Mouse (Mus musculus) embryo, embryonic 11.5 days (tissue): ENCODE measurements at regions not wholly inside any gene's neighbourhood (a gene's known extent, or its start where the extent isn't known, plus 50 kb on each side); places are given as distances from the start of the nearest gene placed in this dataset.
A peak's percentile ranks its signal among the peaks of the same experiment; 100 is the strongest.

Experiments
- DNase-seq: peaks from one replicate; pipeline ENCODE4 v3.0.0-alpha.2; 2012; ENCODE audit warnings: low read depth, low spot score

DNA sequence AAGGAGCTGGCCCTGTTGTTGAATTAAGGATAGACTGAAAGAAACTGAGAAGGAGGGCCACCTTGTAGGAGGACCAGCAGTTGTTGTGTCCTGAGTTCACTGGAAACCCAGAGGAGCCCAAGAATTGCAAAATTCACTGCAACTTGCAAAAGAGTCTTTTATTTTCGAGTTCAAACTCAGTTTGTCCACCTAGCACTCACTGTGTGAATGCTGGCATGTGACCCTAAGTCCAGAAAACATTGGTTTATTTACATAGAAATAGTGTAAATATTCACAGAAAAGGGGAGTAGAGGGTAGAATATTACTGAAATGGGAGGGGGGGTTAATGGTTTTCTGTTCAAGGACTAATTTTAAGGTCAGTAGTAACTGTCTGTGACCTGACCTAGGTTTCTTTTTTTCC lies 394.7 kb downstream of the 4933405O20Rik start:
- DNase-seq = no peak

DNA sequence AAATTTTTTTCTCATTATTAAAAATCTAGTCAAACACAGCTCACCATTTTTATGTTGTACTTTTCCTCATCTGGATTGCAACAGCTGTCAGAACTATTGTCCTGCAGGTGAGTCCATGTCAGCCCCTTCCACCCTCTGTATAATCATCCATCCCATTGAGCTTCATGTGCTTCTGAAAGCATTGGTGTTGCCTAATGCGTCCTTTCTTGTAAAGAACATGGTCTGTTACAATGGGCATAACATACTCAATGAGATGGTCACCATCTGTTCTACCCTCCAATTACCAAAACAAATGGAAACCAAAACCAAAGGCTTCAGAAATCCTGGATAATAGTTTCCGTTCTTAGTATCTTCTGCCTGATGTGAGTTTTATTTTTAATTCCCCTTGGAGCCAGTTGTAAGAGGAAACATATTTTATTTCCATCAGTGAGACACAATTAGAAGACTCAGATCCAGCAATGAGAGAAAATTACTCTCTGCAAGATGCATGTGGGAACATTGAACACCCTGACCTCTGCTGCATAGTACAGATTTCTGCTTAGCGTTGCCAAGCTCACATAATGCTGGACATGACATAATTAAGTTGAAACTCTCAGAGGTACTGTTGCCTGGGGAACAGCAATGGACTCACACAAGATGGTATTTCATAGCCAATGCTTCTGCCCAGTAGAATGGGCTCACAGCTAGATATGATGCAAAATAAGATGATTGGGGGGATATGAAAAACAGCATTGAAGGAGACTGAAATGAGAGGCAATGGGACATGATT lies 443.1 kb downstream of the 4933405O20Rik start:
- no peak for DNase-seq

GRCm38 (mm10) chr7:51051496-51051895 lies 452.5 kb downstream of the 4933405O20Rik start:
- no peak for DNase-seq

- no peak for DNase-seq
Observed at GRCm38 (mm10) chr7:51068376-51068775, 442.5 kb upstream of the Ano5 start.

DNA sequence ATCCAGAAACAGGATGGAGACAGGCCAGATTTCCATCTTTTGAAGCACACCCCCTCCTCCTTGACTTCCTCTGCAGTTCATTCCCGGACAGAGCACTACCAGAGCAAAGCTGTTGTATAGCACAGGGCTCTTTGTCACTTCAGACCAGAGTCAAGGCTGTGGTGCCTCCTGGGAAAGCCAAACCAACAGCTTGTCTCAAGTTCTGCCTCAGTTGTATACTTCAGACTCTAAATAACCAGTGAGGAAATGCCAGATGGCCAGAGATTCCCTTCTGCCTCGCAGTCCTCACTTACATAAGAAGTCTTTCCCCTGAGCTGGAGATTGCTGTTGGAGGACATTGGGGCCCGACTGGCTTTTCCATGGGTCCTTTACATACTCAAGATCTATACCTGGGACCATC lies 417.1 kb upstream of the Ano5 start:
- no peak for DNase-seq

- DNase-seq = no peak
Observed at GRCm38 (mm10) chr7:51101166-51101565, 409.7 kb upstream of the Ano5 start.

- no peak for DNase-seq
Observed at GRCm38 (mm10) chr7:51140796-51141195, 370.0 kb upstream of the Ano5 start.

GRCm38 (mm10) chr7:51175211-51175610 lies 335.6 kb upstream of the Ano5 start:
- no peak for DNase-seq

DNA sequence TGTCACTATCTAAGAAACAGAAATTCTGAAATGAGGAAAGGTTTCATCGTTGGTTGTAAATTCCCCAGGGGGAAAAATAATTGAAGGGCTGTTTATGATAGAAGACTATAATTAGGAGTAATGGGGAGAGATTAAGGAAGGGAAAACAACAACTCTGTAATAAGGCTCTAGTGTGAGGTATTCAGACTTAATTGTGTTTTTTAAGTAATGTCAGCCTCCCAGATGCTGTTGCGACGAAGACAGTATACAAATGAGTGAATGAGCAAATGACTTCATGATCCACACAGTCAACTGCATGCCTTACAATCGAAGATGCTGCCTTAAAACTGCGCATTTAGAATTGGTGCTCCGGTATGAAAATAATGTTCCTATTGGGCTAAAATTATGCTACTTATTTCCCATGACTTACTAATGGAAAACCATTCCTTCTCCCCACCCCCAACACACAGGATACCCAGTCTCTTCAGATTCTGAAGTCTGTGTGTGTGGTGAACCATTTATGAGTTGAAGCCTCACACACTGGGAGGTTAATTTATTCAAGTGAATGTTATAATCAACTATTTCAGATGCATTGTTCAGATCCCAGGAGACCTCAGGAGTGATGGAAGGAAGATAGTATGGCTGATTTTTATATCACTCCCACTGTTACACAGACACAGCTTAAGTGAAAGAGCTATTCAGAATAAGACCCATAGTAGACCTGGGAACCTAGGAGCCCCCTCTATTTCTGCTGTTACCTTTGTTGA lies 295.2 kb upstream of the Ano5 start:
- DNase-seq = no peak

DNA sequence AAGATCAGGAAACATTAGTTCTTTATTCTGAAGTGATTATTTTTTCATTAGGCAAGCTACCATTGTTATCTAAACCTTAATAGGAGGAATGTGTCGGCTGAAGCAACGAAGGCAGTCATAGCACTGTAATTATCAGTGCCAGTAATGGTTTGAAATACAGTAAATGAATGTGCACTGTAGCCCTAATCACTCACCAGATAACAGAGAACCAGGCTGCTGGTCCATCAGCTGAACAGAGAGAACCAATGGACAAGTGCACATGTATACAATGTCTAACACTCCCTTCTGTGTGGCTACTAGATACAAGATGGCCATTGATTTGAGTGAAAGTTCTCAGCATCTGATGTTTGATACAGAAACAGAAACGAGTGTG lies 294.6 kb upstream of the Ano5 start:
- DNase-seq = no peak

DNA sequence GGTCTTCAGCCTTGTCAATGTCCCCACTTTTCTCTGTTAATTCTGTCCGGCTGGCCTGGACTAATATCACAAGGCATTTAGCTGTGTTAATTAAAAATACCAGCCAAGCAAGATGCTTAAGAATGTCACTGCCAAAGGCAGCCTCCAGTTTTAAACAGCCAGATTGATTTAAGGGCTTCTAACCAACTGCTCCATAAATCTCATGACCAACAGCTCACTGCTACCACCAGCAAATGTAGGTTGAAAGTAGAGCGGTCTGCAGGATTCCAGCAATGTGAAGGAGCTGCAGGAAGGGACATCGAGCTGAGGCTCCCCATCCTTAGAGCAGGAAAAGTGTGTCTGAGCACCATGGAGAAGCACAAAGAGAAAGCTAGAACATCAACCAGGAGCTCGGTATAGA lies 289.5 kb upstream of the Ano5 start:
- no peak for DNase-seq

DNA sequence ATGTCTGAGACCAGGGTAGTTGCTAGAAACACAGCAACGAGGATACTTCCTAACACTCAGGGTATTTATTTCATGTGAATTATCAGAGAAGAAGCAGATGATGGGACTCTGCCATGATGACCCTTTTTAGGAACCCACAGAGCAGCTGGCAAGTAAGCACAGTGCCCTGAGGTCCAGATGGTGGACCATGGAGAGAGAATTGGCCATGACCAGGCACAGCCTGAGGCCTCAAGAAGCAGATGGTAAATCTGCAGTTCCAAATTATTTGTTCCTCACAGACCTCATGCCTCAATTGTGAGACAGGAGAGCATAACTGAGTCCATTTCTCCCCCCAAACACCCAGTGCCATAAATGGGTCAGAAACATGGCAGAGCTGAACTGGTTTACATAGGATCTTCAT lies 289.0 kb upstream of the Ano5 start:
- DNase-seq = no peak

GRCm38 (mm10) chr7:51227136-51227535 lies 283.7 kb upstream of the Ano5 start:
- no peak for DNase-seq

DNA sequence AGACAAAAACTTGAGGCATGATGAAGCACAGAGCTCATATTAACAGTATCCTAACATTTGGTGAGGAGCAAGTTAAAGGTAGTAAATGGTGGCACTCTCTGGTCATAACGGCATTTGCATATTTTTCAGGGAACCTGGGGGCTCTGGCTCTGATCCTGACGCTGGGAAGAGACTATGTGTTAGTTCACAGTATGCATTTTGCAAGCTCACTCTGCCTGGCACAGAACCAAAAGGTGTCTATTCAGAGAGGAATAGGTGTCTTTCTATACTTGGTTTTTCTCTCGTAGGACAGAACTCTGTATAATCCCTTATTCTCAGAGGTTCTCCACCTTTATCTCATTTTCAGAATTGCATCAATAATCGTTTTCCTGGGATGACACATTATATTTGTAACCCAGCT lies 276.2 kb upstream of the Ano5 start:
- DNase-seq = no peak

- DNase-seq = no peak
Observed at GRCm38 (mm10) chr7:51247695-51248094, 263.1 kb upstream of the Ano5 start.

DNA sequence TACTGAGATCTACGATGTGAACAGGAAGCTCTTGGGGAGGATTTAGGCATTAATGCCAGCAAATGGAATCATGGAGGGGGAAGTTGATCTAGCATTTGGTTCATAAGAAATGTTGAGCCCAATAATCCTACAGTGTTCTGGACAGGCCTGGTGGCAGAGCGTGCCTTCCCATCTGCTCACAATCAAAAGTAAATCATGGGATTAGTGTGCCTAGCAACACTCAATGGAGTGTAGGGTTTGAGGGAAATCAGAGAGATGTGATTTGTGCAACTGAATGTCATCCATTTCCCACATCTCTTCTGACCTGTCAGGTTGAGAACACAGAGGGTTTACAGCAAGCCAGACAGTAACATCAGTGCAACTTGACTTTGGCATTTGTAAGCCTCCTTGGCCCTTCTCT lies 256.4 kb upstream of the Ano5 start:
- DNase-seq = no peak

DNA sequence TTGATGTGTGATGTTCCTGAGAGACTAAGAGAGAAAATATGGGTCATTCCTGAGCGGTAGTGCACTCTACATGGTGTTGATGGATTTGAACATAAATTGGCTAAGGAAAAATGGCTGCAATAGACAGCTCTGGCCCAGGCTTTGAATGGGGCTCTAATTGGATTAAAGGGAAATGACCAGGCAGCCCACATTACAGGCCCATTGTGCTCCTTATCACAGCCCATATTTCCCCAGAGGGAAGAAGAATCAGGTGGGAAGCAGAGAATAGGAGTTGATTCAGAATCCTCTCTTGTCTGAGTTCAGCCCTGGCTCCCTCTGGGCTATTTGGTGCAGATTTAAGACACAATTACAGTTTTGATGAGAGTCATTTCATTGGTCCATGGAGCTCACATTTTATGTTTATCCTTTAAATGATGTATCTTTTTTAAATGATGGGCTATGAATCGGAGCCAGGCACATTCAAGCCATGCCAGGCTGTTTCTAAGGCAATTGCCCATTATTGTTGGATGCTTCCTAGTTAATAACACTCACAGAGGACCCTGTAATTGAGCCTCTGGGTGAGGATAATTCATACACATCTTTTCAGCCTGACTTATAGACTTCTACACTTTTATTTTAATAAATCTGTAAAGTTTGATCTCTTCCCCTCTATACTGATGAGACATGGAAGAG lies 251.5 kb upstream of the Ano5 start:
- no peak for DNase-seq

DNA sequence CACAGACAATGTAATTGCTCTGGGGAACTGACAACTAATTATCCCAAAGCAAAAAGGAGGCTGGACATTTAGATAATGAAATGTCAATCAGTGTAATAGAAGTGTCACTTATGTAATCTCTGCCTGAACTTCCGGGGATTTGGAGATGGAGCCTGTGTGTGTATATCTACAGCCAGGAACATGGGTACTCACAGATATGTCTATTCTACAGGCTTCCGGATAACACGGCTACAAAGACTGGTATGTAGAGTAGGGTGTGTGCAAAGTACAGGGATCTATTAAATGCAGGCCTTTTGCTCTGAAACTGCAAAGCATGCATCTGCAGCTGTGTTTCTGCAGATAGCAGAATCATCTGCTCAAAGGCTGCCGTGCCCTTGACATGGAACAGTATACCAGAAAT lies 246.7 kb upstream of the Ano5 start:
- DNase-seq = no peak

GRCm38 (mm10) chr7:51265896-51266295 lies 244.9 kb upstream of the Ano5 start:
- DNase-seq = no peak

- no peak for DNase-seq
Observed at GRCm38 (mm10) chr7:51266879-51267278, 243.9 kb upstream of the Ano5 start.

GRCm38 (mm10) chr7:51268743-51269142 lies 242.1 kb upstream of the Ano5 start:
- DNase-seq = no peak

- DNase-seq = peak; percentile 11
Observed at GRCm38 (mm10) chr7:51270531-51271090, 240.2 kb upstream of the Ano5 start.
